ENCODE assay signal across 24 mouse cellular contexts in genomic region chr3:27534208-27534607, GRCm38 (mm10).
"Had no signal": no experiment of that assay in that cellular context is flagged by ENCODE, and none has a peak within 500 bp of the region (broad histone marks: within the 10 kb centered on the region; RNA-seq: fewer than 3 reads in every experiment).

No protein-coding gene starts in this region.

- H3K4me1 ChIP-seq: hindbrain, embryonic 13.5 days; hindbrain, embryonic 15.5 days; liver, embryonic 12.5 days had no signal

- ATAC-seq: hindbrain, postnatal 0 days; intestine, embryonic 16.5 days; liver, embryonic 12.5 days had no signal

- H3K36me3 ChIP-seq: hindbrain, embryonic 15.5 days had no signal

- H3K27ac ChIP-seq: heart, embryonic 13.5 days; heart, embryonic 15.5 days; hindbrain, embryonic 13.5 days; hindbrain, embryonic 15.5 days; hindbrain, postnatal 0 days; kidney, embryonic 15.5 days; kidney, postnatal 0 days; limb, embryonic 13.5 days; limb, embryonic 15.5 days; liver, embryonic 12.5 days; liver, embryonic 14.5 days had no signal

- DNase-seq: gastrocnemius, postnatal 14 days; gastrocnemius, postnatal 36 days; heart, adult 18-20 months; kidney, adult 11 months; kidney, adult 2 months; kidney, adult 9 months; kidney, postnatal 14 days; kidney, postnatal 36 days; layer of hippocampus, adult 9-11 months; layer of hippocampus, postnatal 36 days; left cerebral cortex, postnatal 4 days had no signal

- H3K4me3 ChIP-seq: heart, embryonic 13.5 days; heart, embryonic 15.5 days; hindbrain, embryonic 13.5 days; hindbrain, embryonic 15.5 days; kidney, embryonic 15.5 days; limb, embryonic 13.5 days; limb, embryonic 15.5 days; liver, embryonic 12.5 days had no signal

- H3K27me3 ChIP-seq: heart, embryonic 13.5 days; heart, embryonic 15.5 days; hindbrain, embryonic 13.5 days; hindbrain, embryonic 15.5 days; kidney, embryonic 15.5 days; limb, embryonic 13.5 days; limb, embryonic 15.5 days; liver, embryonic 12.5 days had no signal

- H3K9ac ChIP-seq: heart, embryonic 13.5 days; heart, embryonic 15.5 days; hindbrain, embryonic 13.5 days; hindbrain, embryonic 15.5 days; kidney, embryonic 15.5 days; limb, embryonic 13.5 days; limb, embryonic 15.5 days; liver, embryonic 12.5 days; liver, embryonic 14.5 days had no signal

- H3K9me3 ChIP-seq: heart, embryonic 13.5 days; heart, embryonic 15.5 days; hindbrain, embryonic 13.5 days; hindbrain, embryonic 15.5 days; kidney, embryonic 15.5 days; limb, embryonic 13.5 days; limb, embryonic 15.5 days; liver, embryonic 12.5 days had no signal

- H3K4me2 ChIP-seq: heart, embryonic 11.5 days; heart, embryonic 13.5 days; heart, embryonic 15.5 days; hindbrain, embryonic 13.5 days; hindbrain, embryonic 15.5 days; kidney, embryonic 15.5 days; limb, embryonic 13.5 days; limb, embryonic 15.5 days; liver, embryonic 12.5 days had no signal
